Mouse (Mus musculus) ES-E14 (cell line): ENCODE measurements at regions not wholly inside any gene's neighbourhood (a gene's known extent, or its start where the extent isn't known, plus 50 kb on each side); places are given as distances from the start of the nearest gene placed in this dataset.

Experiments used
- DNase-seq: peaks from one replicate; pipeline ENCODE4 v3.0.0-alpha.2; 2013; ENCODE audit warnings: low read depth, low spot score
- H3K27ac ChIP-seq: 2 replicates; pipeline ENCODE4 v1.5.1; 2012; ENCODE audit warnings: low read depth, mild to moderate bottlenecking, low read length, moderate library complexity, mixed read lengths; ENCODE audit not compliant: poor library complexity, insufficient read depth, severe bottlenecking
- H3K36me3 ChIP-seq: 2 replicates; pipeline ENCODE4 v1.6.1; 2012; ENCODE audit warnings: mild to moderate bottlenecking, low read length, moderate library complexity, mixed read lengths; ENCODE audit not compliant: control insufficient read depth, poor library complexity, insufficient read depth, severe bottlenecking
- H3K4me1 ChIP-seq, 2 experiments: fragments of 150-350 bp in 1 of 2; sonication (generic) in 1 of 2; 2 replicates each; pipeline ENCODE4 v1.6.1; 2012; ENCODE audit warnings: low read length in 2 of 2, mild to moderate bottlenecking in 1 of 2, mixed read lengths in 1 of 2; ENCODE audit not compliant: control insufficient read depth in 2 of 2, insufficient read depth in 2 of 2, poor library complexity in 1 of 2
- H3K4me3 ChIP-seq, 2 experiments: fragments of 150-350 bp in 1 of 2; sonication (generic) in 1 of 2; 2 replicates each; pipeline ENCODE4 v1.5.1; 2012; ENCODE audit warnings: low read length in 2 of 2, low read depth in 1 of 2, mild to moderate bottlenecking in 1 of 2, mixed read lengths in 1 of 2; ENCODE audit not compliant: insufficient read depth in 1 of 2, poor library complexity in 1 of 2, severe bottlenecking in 1 of 2
- H3K9ac ChIP-seq: 2 replicates; pipeline ENCODE4 v1.6.1; 2012; ENCODE audit warnings: low read depth, mild to moderate bottlenecking, low read length, mixed read lengths; ENCODE audit not compliant: poor library complexity, insufficient read depth, severe bottlenecking
- H3K9me3 ChIP-seq: fragments of 150-350 bp; sonication (generic); 2 replicates; pipeline ENCODE4 v1.6.1; 2012; ENCODE audit warnings: low read depth, mild to moderate bottlenecking, low read length; ENCODE audit not compliant: control insufficient read depth, insufficient read depth
- CHD2 ChIP-seq: IDR thresholded peaks from 2 replicates; pipeline ENCODE4 v1.6.1; 2014; ENCODE audit warnings: mild to moderate bottlenecking, low read depth, low read length, inconsistent platforms
- HCFC1 ChIP-seq: IDR thresholded peaks from 2 replicates; pipeline ENCODE4 v1.6.1; 2012; ENCODE audit warnings: low read length, inconsistent platforms, borderline replicate concordance; ENCODE audit not compliant: insufficient read depth
- MAFK ChIP-seq: IDR thresholded peaks from 2 replicates; pipeline ENCODE4 v1.6.1; 2014; ENCODE audit warnings: mild to moderate bottlenecking, low read depth, low read length, inconsistent platforms; ENCODE audit not compliant: insufficient read depth
- ZC3H11A ChIP-seq: IDR thresholded peaks from 2 replicates; pipeline ENCODE4 v1.6.1; 2012; ENCODE audit warnings: low read depth, mild to moderate bottlenecking, inconsistent platforms, low read length, borderline replicate concordance
- ZNF384 ChIP-seq: IDR thresholded peaks from 2 replicates; pipeline ENCODE4 v1.6.1; 2012; ENCODE audit warnings: low read depth, low read length, inconsistent platforms
- in situ Hi-C, 2 experiments: fragments of 600-800 bp; cut with MboI; formaldehyde crosslinking; loops; one replicate each; pipeline ENCODE4 v1.15.1; 2025; ENCODE audit warnings: low sequenced_read_pairs in 2 of 2, inconsistent platforms in 1 of 2; ENCODE audit not compliant: unreplicated experiment in 2 of 2

- TF ChIP-seq CHD2 (no peak), ZC3H11A (no peak), ZNF384 (no peak), MAFK (no peak), HCFC1 (no peak)
These were observed 562.4 kb upstream of the Atp10a start for GRCm38 (mm10) chr7:58093523-58093922.

DNA sequence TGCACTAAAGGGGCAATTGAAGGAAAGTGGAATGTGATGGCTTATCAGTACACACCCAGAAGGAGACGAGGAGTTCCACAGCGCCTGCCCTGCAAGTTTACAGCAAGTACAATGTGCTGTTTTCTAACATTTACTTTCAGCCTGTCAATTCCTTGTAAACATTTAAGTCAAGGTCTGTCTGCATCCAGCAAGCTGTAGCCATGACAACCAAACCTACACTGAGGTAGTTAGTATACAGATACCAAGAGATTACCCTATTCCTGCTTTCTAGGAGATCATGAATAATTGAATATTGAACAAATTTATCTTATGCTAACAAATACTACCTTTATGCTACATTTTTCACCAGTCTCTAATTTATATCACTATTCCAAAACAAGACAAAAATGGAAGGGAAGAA lies 569.0 kb upstream of the Gabra5 start:
- Histone ChIP-seq H3K27ac (no peak overlapping the region), H3K9ac (no peak overlapping the region), H3K4me3 (no peak overlapping the region), H3K36me3 (no peaks in the 10 kb centered on the region), H3K9me3 (no peaks in the 10 kb centered on the region), H3K4me1 (no peaks in the 10 kb centered on the region)
- in situ Hi-C loops: no loop called here
- TF ChIP-seq ZC3H11A (no peak), ZNF384 (no peak), CHD2 (no peak), HCFC1 (no peak), MAFK (no peak)
- no peak for DNase-seq

More at GRCm38 (mm10) chr7:58093523-58093922, 562.4 kb upstream of the Atp10a start:
- Histone ChIP-seq H3K4me3 (no peak overlapping the region), H3K9me3 (no peaks in the 10 kb centered on the region), H3K4me1 (no peaks in the 10 kb centered on the region), H3K27ac (no peak overlapping the region), H3K36me3 (no peaks in the 10 kb centered on the region), H3K9ac (no peak overlapping the region)
- in situ Hi-C loops: no loop called here
- DNase-seq: no peak

DNA sequence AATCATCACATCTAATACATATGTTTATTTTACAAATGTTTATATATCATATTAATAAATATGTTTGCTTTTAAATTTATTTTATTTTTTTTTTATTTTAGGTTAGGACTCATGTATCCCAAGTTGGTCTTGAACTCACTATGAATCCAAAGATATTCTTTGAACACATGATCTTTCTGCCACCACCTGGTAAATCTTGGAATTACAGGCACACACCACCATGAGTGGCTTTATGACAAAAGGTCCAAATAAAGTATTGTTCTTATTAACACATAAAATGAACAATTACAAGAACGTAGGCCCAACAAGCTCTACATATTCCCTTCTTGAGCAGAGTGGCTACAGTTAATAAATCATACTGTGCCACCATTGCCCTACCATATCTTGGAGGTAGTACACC lies 523.1 kb upstream of the Gabra5 start:
- no peaks in the 10 kb centered on the region for H3K9me3 ChIP-seq
- H3K36me3 ChIP-seq: no peaks in the 10 kb centered on the region
- no peaks in the 10 kb centered on the region for H3K4me1 ChIP-seq
- H3K4me3 ChIP-seq: no peak overlapping the region
- in situ Hi-C loops: no loop called here
- no peak for TF ChIP-seq HCFC1
- no peak for TF ChIP-seq MAFK
- TF ChIP-seq ZC3H11A: peak; percentile 45; the same call in 1 of the 2 replicates
- no peak overlapping the region for H3K9ac ChIP-seq
- DNase-seq: peak; percentile 26
- H3K27ac ChIP-seq: no peak overlapping the region

DNA sequence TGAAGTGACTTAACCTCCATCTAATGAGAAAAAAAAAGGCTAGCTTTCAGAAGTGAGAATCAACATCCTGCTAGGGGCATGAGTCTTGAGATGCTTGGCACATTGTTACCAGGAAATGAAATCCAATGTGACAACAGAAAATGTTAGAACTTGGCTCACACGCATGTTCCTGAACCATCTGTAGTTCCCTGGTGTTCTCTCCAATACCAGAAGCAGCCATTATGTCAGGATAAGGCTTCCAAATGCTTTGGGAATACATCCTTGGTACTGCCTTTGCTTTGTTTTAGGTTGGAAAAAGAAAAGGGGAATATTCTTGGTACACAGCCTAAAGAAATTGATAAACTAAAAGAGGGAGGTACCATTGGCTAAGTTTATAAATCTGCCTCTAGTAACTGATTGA lies 522.3 kb upstream of the Gabra5 start:
- Histone ChIP-seq H3K9ac (no peak overlapping the region), H3K27ac (no peak overlapping the region), H3K4me3 (no peak overlapping the region), H3K4me1 (no peaks in the 10 kb centered on the region), H3K9me3 (no peaks in the 10 kb centered on the region), H3K36me3 (no peaks in the 10 kb centered on the region)
- DNase-seq: no peak
- no peak for TF ChIP-seq HCFC1
- TF ChIP-seq ZNF384: no peak
- TF ChIP-seq CHD2: no peak
- TF ChIP-seq ZC3H11A: no peak
- no peak for TF ChIP-seq MAFK
- in situ Hi-C loops: no loop called here
